Comparison of ENCODE assay signal across 8 mouse cellular contexts in genomic region chr11:115491356-115492083, GRCm38 (mm10). TPM values are rescaled to one million over a fixed set of nuclear protein-coding genes. Genes with fewer than 3 reads are reported as not detected.
DNase-seq lines count a peak whose midpoint lies in the region; ATAC-seq and TF ChIP-seq lines count a peak whose summit lies in the region.

Gene Nt5c, minus strand, starts transcription at chr11:115491862.

- peak; percentile 96 for DNase-seq in MEL (ENCODE audit: low read depth, low spot score)
- DNase-seq in cerebellum, adult 2 months = peak; percentile 88
- DNase-seq in forebrain, postnatal 0 days = peak; percentile 89
- peak; percentile 76 to 84 for DNase-seq in heart, postnatal 36 days
- DNase-seq in layer of hippocampus, adult 2 months (ENCODE audit: low spot score in 2 of 2) = peak; percentile 85 to 87
- peak; percentile 79 for DNase-seq in lung, adult 2 months
- DNase-seq in testis, postnatal 10 days (ENCODE audit: low spot score) = peak; percentile 81

- H3K9ac ChIP-seq in MEL (ENCODE audit: control insufficient read depth, low read depth, low read length, poor library complexity, severe bottlenecking) = peak within 1 kb of the TSS; percentile 74
- peak within 1 kb of the TSS; percentile 76 for H3K9ac ChIP-seq in forebrain, postnatal 0 days
- peak within 1 kb of the TSS; percentile 72 for H3K9ac ChIP-seq in neural tube, embryonic 15.5 days (replicated peaks)

- H3K79me2 ChIP-seq in MEL (ENCODE audit: control insufficient read depth, insufficient read depth, low read length, poor library complexity) = peaks cover 13% of the 10 kb centered on the region

- peak; percentile 31 for TF ChIP-seq RAD21 in MEL (IDR thresholded peaks at IDR 0.05; ENCODE audit: low read depth, low read length)

- peak; percentile 80 to 93 for TF ChIP-seq POLR2A in MEL (IDR thresholded peaks at IDR 0.05; ENCODE audit: control insufficient read depth in 1 of 2, insufficient read depth in 1 of 2, low read depth in 1 of 2, low read length in 2 of 2, poor library complexity in 1 of 2)
- TF ChIP-seq POLR2A in cerebellum, adult 2 months (IDR thresholded peaks at IDR 0.05; ENCODE audit: borderline replicate concordance, insufficient read depth, low read length) = peak; percentile 83
- TF ChIP-seq POLR2A in lung, adult 2 months (IDR thresholded peaks at IDR 0.05; ENCODE audit: borderline replicate concordance, extremely low read depth, low read depth, low read length) = peak; percentile 76; the same call in 1 of the 2 replicates

- H3K27me3 ChIP-seq in MEL (ENCODE audit: control insufficient read depth in 1 of 2, insufficient read depth in 2 of 2, low read length in 2 of 2) = no peaks in the 10 kb centered on the region
- H3K27me3 ChIP-seq in cerebellum, adult 2 months (ENCODE audit: control insufficient read depth, insufficient read depth, low read length) = no peaks in the 10 kb centered on the region
- H3K27me3 ChIP-seq in forebrain, postnatal 0 days (ENCODE audit: insufficient read depth, low read length) = no peaks in the 10 kb centered on the region
- H3K27me3 ChIP-seq in neural tube, embryonic 15.5 days (replicated peaks) = no peaks in the 10 kb centered on the region

- H3K27ac ChIP-seq in MEL (ENCODE audit: control insufficient read depth, low read depth, low read length) = peak within 1 kb of the TSS; percentile 62
- peak within 1 kb of the TSS; percentile 26 for H3K27ac ChIP-seq in cerebellum, adult 2 months (ENCODE audit: insufficient read depth, low read length)
- H3K27ac ChIP-seq in forebrain, postnatal 0 days (ENCODE audit: low read depth, low read length) = peak within 1 kb of the TSS; percentile 89
- H3K27ac ChIP-seq in layer of hippocampus, adult 2 months = peak within 1 kb of the TSS; percentile 90
- H3K27ac ChIP-seq in neural tube, embryonic 15.5 days (replicated peaks) = peak within 1 kb of the TSS; percentile 89

- TF ChIP-seq EP300 in MEL (IDR thresholded peaks at IDR 0.05; ENCODE audit: low read depth in 1 of 2, low read length in 2 of 2) = no peak

- 0 out of 4 replicates have a peak, but pooled peaks cover 0 to 3% of the 10 kb centered on the region in 2 experiments for H3K36me3 ChIP-seq in MEL (ENCODE audit: control insufficient read depth in 1 of 2, insufficient read depth in 2 of 2, low read length in 2 of 2)
- peaks cover 19% of the 10 kb centered on the region for H3K36me3 ChIP-seq in forebrain, postnatal 0 days (ENCODE audit: insufficient read depth)
- H3K36me3 ChIP-seq in neural tube, embryonic 15.5 days = peaks cover 9% of the 10 kb centered on the region

- peaks cover 2 to 12% of the 10 kb centered on the region in 2 experiments; a peak in 3 of 4 replicates for H3K4me1 ChIP-seq in MEL (ENCODE audit: control insufficient read depth in 1 of 2, insufficient read depth in 2 of 2, low read length in 2 of 2)
- H3K4me1 ChIP-seq in cerebellum, adult 2 months (ENCODE audit: control insufficient read depth, insufficient read depth, low read length) = peaks cover 19% of the 10 kb centered on the region
- H3K4me1 ChIP-seq in forebrain, postnatal 0 days (ENCODE audit: insufficient read depth) = no peaks in the 10 kb centered on the region
- peaks cover 9% of the 10 kb centered on the region; the same call in 1 of the 2 replicates for H3K4me1 ChIP-seq in lung, adult 2 months (ENCODE audit: control insufficient read depth, insufficient read depth, low read length)
- H3K4me1 ChIP-seq in neural tube, embryonic 15.5 days = peaks cover 26% of the 10 kb centered on the region

- peak; percentile 69 to 79 (median 72) for TF ChIP-seq CTCF in MEL (IDR thresholded peaks at IDR 0.05 in 2 of 3, conservative IDR thresholded peaks at IDR 0.05 in 1 of 3; ENCODE audit: control insufficient read depth in 1 of 3, insufficient read depth in 1 of 3, low read depth in 2 of 3, low read length in 3 of 3, poor library complexity in 1 of 3, severe bottlenecking in 1 of 3)
- TF ChIP-seq CTCF in cerebellum, adult 2 months (IDR thresholded peaks at IDR 0.05; ENCODE audit: borderline replicate concordance, insufficient read depth, low read depth, low read length) = peak; percentile 67
- peak; percentile 88 for TF ChIP-seq CTCF in forebrain, postnatal 0 days (IDR thresholded peaks at IDR 0.05; ENCODE audit: low read depth)
- TF ChIP-seq CTCF in layer of hippocampus, adult 2 months (conservative IDR thresholded peaks at IDR 0.05) = peak; percentile 88
- TF ChIP-seq CTCF in lung, adult 2 months (IDR thresholded peaks at IDR 0.05; ENCODE audit: insufficient read depth, low read length) = peak; percentile 56

- H3K9me3 ChIP-seq in MEL (replicated peaks; ENCODE audit: insufficient read depth, low read length) = no peaks in the 10 kb centered on the region
- H3K9me3 ChIP-seq in forebrain, postnatal 0 days (ENCODE audit: low read length) = no peaks in the 10 kb centered on the region
- H3K9me3 ChIP-seq in neural tube, embryonic 15.5 days (replicated peaks) = no peaks in the 10 kb centered on the region

- peak within 1 kb of the TSS; percentile 69 for H3K4me2 ChIP-seq in forebrain, postnatal 0 days (ENCODE audit: low read depth)
- peak within 1 kb of the TSS; percentile 87 for H3K4me2 ChIP-seq in neural tube, embryonic 15.5 days

- 1% methylated on average over 43 of the region's 43 CpGs for WGBS in cerebellum, adult 2 months
- 4% methylated on average over 43 of the region's 43 CpGs for WGBS in forebrain, postnatal 0 days
- WGBS in lung, adult 2 months = 0% methylated on average over 43 of the region's 43 CpGs
- 0% methylated on average over 43 of the region's 43 CpGs for WGBS in neural tube, embryonic 15.5 days

- peak; percentile 95 for ATAC-seq in forebrain, postnatal 0 days
- ATAC-seq in neural tube, embryonic 15.5 days (ENCODE audit: low FRiP score) = peak; percentile 94

- peak within 1 kb of the TSS; percentile 78 to 83 for H3K4me3 ChIP-seq in MEL (ENCODE audit: control insufficient read depth in 1 of 2, insufficient read depth in 1 of 2, low read depth in 2 of 2, low read length in 2 of 2)
- peak within 1 kb of the TSS; percentile 92 for H3K4me3 ChIP-seq in cerebellum, adult 2 months (replicated peaks; ENCODE audit: insufficient read depth, low read depth, low read length)
- peak within 1 kb of the TSS; percentile 71 for H3K4me3 ChIP-seq in forebrain, postnatal 0 days (ENCODE audit: low read depth, low read length)
- peak within 1 kb of the TSS; percentile 62 for H3K4me3 ChIP-seq in layer of hippocampus, adult 2 months
- H3K4me3 ChIP-seq in lung, adult 2 months (replicated peaks; ENCODE audit: extremely low read depth, low read depth, low read length) = peak within 1 kb of the TSS; percentile 68
- peak within 1 kb of the TSS; percentile 72 for H3K4me3 ChIP-seq in neural tube, embryonic 15.5 days (replicated peaks)

- intact Hi-C loops in heart, postnatal 36 days (cut with DNase I) = loop anchor here (1.0 to 5.0 kb wide), 4 partner anchors 19 to 71 kb away; partner anchors contain the start of genes Jpt1 and Nup85

TF ChIP-seq in MEL, 35 proteins besides CTCF, POLR2A, EP300 and RAD21 (continues in another document):
- TF ChIP-seq BHLHE40 (IDR thresholded peaks at IDR 0.05; ENCODE audit: borderline replicate concordance, low read depth, low read length) (peak; percentile 83; the same call in 1 of the 2 replicates), MYC (IDR thresholded peaks at IDR 0.05; ENCODE audit: low read depth, low read length) (peak; percentile 64; the same call in 1 of the 2 replicates), TBP (IDR thresholded peaks at IDR 0.05; ENCODE audit: low read depth, low read length) (peak; percentile 82), MAFK (IDR thresholded peaks at IDR 0.05; ENCODE audit: borderline replicate concordance, low read depth, low read length) (no peak), ZC3H11A (IDR thresholded peaks at IDR 0.05; ENCODE audit: low read depth, low read length) (no peak), ZMIZ1 (IDR thresholded peaks at IDR 0.05; ENCODE audit: low read depth, low read length) (peak; percentile 58), SIN3A (IDR thresholded peaks at IDR 0.05; ENCODE audit: low read length) (peak; percentile 54; the same call in 1 of the 2 replicates), USF1 (IDR thresholded peaks at IDR 0.05; ENCODE audit: low read depth, low read length) (no peak), KAT2A (conservative IDR thresholded peaks at IDR 0.05; ENCODE audit: low read depth, low read length) (no peak), NELFE (IDR thresholded peaks at IDR 0.05; ENCODE audit: low read depth, low read length) (peak; percentile 81), POLR2AphosphoS2 (IDR thresholded peaks at IDR 0.05; ENCODE audit: low read length) (peak; percentile 63; the same call in 1 of the 2 replicates), MXI1 (IDR thresholded peaks at IDR 0.05; ENCODE audit: low read depth, low read length) (peak; percentile 90), JUND (IDR thresholded peaks at IDR 0.05; ENCODE audit: low read depth, low read length) (no peak), MAX (IDR thresholded peaks at IDR 0.05; ENCODE audit: low read length) (peak; percentile 77; the same call in 1 of the 2 replicates), HCFC1 (IDR thresholded peaks at IDR 0.05; ENCODE audit: low read depth, low read length) (peak; percentile 72), MYB (IDR thresholded peaks at IDR 0.05; ENCODE audit: low read depth, low read length) (no peak), CHD2 (IDR thresholded peaks at IDR 0.05; ENCODE audit: low read length) (no peak), CHD1 (IDR thresholded peaks at IDR 0.05; ENCODE audit: low read depth, low read length) (no peak), ETS1 (IDR thresholded peaks at IDR 0.05; ENCODE audit: low read depth, low read length) (peak; percentile 3; the same call in 1 of the 2 replicates), NRF1 (IDR thresholded peaks at IDR 0.05; ENCODE audit: insufficient read depth, low read depth, low read length, poor library complexity, severe bottlenecking) (peak; percentile 45; the same call in 1 of the 2 replicates), ELF1 (IDR thresholded peaks at IDR 0.05; ENCODE audit: low read depth, low read length) (peak; percentile 96), TCF12 (IDR thresholded peaks at IDR 0.05; ENCODE audit: low read depth, low read length) (peak; percentile 45; the same call in 1 of the 2 replicates), ZKSCAN1 (IDR thresholded peaks at IDR 0.05; ENCODE audit: low read depth, low read length) (no peak)

RNA-seq across cellular contexts. Expression of gene Nt5c, which starts in this region (rescaled TPM):
- total RNA-seq in MEL (2012; rRNA removed) = 96.6 and 99.3 TPM in 2 replicates
- polyA plus RNA-seq in MEL (2012; ENCODE audit: insufficient read depth in 1 of 2, insufficient read length in 2 of 2, low read depth in 1 of 2, low replicate concordance in 2 of 2, missing spikeins in 1 of 2) = 100 to 1,000 TPM in 1 of 2 experiments, not detected in 1; 102 TPM
- polyA plus RNA-seq in cerebellum, adult 2 months (2012; rRNA removed) = 98.2 and 102 TPM in 2 replicates
- 59.6 and 84.6 TPM in 2 replicates for total RNA-seq in forebrain, postnatal 0 days (2014; rRNA removed)
- 136 and 143 TPM in 2 replicates for polyA plus RNA-seq in forebrain, postnatal 0 days (2015; fragmentation: Nextera tagmentation; extraction: Ambion mirVana)
- total RNA-seq in heart, postnatal 36 days (2021) = 10 to 100 TPM; 13.1 to 14.2 TPM
- 10 to 100 TPM; 64.3 to 65.5 TPM for total RNA-seq in layer of hippocampus, adult 2 months (2021)
- polyA plus RNA-seq in lung, adult 2 months (2012; rRNA removed) = 47.1 and 54.9 TPM in 2 replicates
- polyA plus RNA-seq in neural tube, embryonic 15.5 days (2015; fragmentation: Nextera tagmentation; extraction: Ambion mirVana) = 95.5 and 96.2 TPM in 2 replicates

Comparison
In these comparisons a context has a peak if more than half of its experiments do, and no peak if none do; other contexts are left out.
1. Peak in every context shown above with its lines: DNase-seq, ATAC-seq, H3K4me3 ChIP-seq and H3K27ac ChIP-seq.
2. H3K27ac ChIP-seq: peak in every context shown above with its lines; median percentile 90 in layer of hippocampus, adult 2 months; 89 in forebrain, postnatal 0 days; 89 in neural tube, embryonic 15.5 days; 62 in MEL; 26 in cerebellum, adult 2 months.